Mouse (Mus musculus) frontal cortex, postnatal 10 days (tissue): ENCODE data around the gene Pgam5.

Source experiments
- DNase-seq, 2 experiments: peaks; one replicate each; pipeline ENCODE4 v3.0.0; 2022; ENCODE audit warnings: low spot score in 2 of 2, mixed read lengths in 1 of 2

Gene Pgam5

DNA sequence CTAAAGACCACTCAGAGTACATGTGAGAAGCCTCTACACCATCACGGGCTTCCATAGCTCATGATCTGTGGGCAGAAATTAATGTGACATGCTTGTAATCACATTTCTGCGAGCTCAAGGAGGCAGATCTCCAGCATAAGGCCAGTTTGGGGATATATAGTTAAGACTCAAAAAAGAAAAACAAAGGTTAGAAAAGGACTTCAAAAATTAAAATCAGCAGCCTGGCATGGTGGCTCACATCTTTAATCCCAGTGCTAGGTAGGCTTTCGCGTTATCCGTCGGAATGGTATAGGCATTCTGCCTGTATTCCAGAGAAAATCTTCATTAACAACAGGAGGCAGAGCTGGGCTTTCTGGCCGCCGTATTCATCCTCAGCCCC, 39.3 kb downstream of the Pgam5 start:
- DNase-seq, result no peak

DNA sequence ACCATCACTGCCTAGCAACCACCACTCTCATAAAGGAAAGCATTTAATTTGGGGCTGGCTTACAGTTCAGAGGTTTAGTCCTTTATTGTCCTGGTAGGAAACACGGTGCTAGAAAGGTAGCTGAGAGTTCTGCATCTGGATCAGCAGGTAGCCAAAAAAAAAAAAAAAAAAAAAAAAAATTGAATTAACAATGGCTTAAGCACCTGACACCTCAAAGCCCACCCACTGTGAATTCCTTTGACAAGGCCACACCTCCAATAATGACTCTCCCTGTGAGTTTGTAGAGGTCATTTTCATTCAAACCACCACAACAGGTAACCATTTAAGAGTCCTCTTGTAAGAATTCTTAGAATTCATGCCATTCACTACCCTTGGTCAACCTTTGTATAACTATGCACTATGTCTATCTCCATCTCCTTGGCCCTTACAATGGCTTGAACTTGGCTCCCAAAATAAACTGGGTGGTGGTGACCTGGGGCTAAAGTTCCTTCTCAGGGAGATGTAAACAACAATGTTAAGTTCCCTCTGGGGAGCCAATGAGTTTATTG, 42.3 kb downstream of the Pgam5 start:
- no peak for DNase-seq

DNA sequence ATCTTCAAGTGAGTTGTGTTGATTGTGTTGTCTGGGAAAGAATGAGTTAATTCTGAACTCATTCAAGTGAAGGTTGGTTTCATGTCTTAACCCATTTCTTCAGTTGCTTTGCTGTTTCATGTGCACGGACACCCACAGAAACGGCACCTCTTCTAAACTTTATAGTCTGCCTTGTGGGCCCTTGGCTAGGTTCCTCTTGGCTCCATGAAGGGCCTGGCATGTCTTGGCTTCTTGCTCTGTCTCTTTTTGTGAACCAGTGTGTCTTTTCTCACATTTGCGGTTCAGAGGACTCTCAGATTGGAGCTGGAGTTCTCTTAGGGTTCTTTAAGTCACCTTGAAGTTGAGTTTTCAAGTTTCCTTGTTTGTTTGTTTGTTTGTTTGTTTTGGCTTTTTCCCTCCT, 44.7 kb downstream of the Pgam5 start:
- no peak for DNase-seq

DNA sequence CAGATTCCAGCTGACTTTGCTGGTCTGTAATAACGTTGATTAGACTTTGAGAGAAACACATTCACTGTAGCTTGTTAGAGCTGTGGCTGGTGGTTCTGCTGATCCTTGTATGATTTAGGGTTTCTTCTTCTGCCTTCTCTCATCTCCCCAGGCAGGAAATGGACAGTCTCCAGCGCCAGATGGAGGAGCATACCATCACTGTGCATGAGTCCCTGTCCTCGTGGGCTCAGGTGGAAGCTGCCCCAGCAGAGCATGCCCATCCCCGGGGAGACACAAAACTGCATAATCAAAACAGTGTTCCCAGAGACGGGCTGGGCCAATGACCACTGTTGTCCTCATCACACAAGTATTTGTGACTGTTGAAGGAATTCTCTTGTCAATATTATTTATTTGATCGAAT, 47.0 kb downstream of the Pgam5 start:
- DNase-seq, result no peak

DNA sequence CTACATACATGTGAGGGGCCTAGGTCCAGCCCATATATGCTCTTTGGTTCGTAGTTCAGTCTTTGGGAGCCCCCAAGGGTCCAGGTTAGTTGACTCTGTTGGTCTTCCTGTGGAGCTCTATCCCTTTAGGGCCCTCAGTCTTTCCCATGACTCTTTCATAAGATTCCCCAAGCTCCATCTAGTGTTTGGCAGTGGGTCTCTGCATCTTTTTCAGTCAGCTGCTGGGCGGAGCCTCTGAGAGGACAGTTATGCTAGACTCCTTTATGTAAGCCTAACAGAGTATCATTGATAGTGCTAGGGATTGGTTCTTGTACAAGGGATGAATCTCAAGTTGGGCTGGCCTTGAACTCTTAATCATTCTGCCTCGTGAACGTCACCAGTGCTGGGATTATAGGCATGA, 49.4 kb downstream of the Pgam5 start:
- no peak for DNase-seq

DNA sequence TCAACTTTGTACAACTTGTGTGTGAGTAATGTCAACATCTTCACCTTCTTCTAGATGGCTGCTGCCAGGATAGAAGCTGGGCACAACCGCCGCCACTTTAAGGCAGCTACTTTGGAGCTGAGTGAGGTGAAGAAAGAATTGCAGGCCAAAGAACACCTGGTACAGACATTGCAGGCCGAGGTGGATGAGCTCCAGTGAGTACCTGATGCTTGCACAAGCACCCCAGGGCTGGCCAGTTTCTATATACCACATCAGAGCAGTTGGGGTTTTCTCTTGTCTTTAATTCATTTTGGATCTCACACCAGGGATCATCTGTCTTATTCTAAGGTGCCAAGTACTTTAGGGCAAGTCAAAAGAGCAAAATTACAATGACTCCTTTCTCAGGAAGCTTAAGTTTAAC, 52.9 kb downstream of the Pgam5 start:
- no peak for DNase-seq

DNA sequence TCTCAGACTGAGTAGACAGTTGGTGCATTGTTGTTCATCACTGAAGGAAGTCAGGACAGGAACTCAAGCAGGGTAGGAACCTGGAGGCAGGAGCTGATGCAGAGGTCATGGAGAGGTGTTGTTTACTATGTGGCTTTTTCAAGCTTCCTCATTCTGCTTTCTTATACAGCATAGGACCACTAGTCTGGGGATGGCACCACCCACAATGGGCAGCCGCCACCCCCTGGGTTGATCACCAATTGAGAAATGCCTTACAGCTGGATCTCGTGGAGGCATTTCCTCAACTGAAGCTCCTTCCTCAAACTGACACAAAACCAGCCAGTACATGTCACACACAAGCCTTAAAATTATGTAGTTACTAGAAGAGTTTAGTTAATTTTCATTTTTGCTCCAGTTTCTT, 58.4 kb downstream of the Pgam5 start:
- no peak for DNase-seq
